Mouse (Mus musculus): ENCODE data around the gene Cnbd2.

GRCm38 (mm10) chr2:156330681-156331080, 18.6 kb downstream of the Cnbd2 start:
- no peak for TF ChIP-seq USF1 (IDR thresholded peaks at IDR 0.05; ENCODE audit: low read depth)
- TF ChIP-seq CTCF (IDR thresholded peaks at IDR 0.05; ENCODE audit: control insufficient read depth, insufficient read depth, insufficient read length): no peak
- no peak for TF ChIP-seq MAX (IDR thresholded peaks at IDR 0.05)
- no peak for TF ChIP-seq FOSL1 (IDR thresholded peaks at IDR 0.05; ENCODE audit: insufficient read depth, low read length, poor library complexity, severe bottlenecking)
- TF ChIP-seq MYOG (IDR thresholded peaks at IDR 0.05; ENCODE audit: control insufficient read depth, extremely low read depth, insufficient read length): no peak
